Mouse (Mus musculus) C2C12 (cell line): ENCODE measurements around the gene Mmrn2. TPM values are rescaled to one million over a fixed set of nuclear protein-coding genes. Genes with fewer than 3 reads are reported as not detected.

Source experiments
- H3K27me3 ChIP-seq: one replicate; pipeline ENCODE4 v1.6.1; 2011; ENCODE audit not compliant: control insufficient read depth, insufficient read depth, insufficient read length
- H3K36me3 ChIP-seq: one replicate; pipeline ENCODE4 v1.6.1; 2011; ENCODE audit not compliant: control insufficient read depth, insufficient read depth
- H3K4me3 ChIP-seq: one replicate; pipeline ENCODE4 v1.5.1; 2011; ENCODE audit warnings: mild to moderate bottlenecking, control low read depth; ENCODE audit not compliant: poor library complexity, insufficient read depth, severe bottlenecking
- H3K79me2 ChIP-seq: one replicate; pipeline ENCODE4 v1.6.1; 2011; ENCODE audit not compliant: control insufficient read depth, insufficient read depth
- H3K79me3 ChIP-seq: one replicate; pipeline ENCODE4 v1.6.1; 2011; ENCODE audit warnings: low read depth, control low read depth
- H3ac ChIP-seq: one replicate; pipeline ENCODE3; 2011; ENCODE audit warnings: low read depth; ENCODE audit not compliant: control insufficient read depth, insufficient read length
- CEBPB ChIP-seq: IDR thresholded peaks from one replicate; pipeline ENCODE4 v1.6.1; 2011; ENCODE audit warnings: low read depth, mild to moderate bottlenecking, control low read depth, moderate library complexity
- CTCF ChIP-seq: IDR thresholded peaks from one replicate; pipeline ENCODE4 v1.5.1; 2011; ENCODE audit not compliant: control insufficient read depth, insufficient read depth, insufficient read length
- FOSL1 ChIP-seq: IDR thresholded peaks from one replicate; pipeline ENCODE4 v1.8.0; 2011; ENCODE audit warnings: mild to moderate bottlenecking, low read length; ENCODE audit not compliant: poor library complexity, insufficient read depth, severe bottlenecking
- MAX ChIP-seq: IDR thresholded peaks from one replicate; pipeline ENCODE4 v1.6.1; 2011; ENCODE audit warnings: mild to moderate bottlenecking, control low read depth
- MYOD1 ChIP-seq: IDR thresholded peaks from one replicate; pipeline ENCODE4 v1.6.1; 2011; ENCODE audit warnings: low read depth; ENCODE audit not compliant: control insufficient read depth, insufficient read length
- MYOG ChIP-seq: IDR thresholded peaks from one replicate; pipeline ENCODE4 v1.6.1; 2011; ENCODE audit not compliant: control insufficient read depth, insufficient read length; ENCODE audit errors: extremely low read depth
- USF1 ChIP-seq: IDR thresholded peaks from one replicate; pipeline ENCODE4 v1.6.1; 2011; ENCODE audit warnings: low read depth, mild to moderate bottlenecking, control low read depth, moderate library complexity
- polyA plus RNA-seq: library from polyadenylated mRNA; unstranded; fragments of >200 nt; fragmentation: generic; extraction: Trizol; gene quantifications from one replicate; pipeline ENCODE4 v1.2.1, GENCODE M21; 2012; ENCODE audit warnings: missing spikeins

Gene Mmrn2
- polyA plus RNA-seq, 1 experiment: 0.04 TPM

DNA sequence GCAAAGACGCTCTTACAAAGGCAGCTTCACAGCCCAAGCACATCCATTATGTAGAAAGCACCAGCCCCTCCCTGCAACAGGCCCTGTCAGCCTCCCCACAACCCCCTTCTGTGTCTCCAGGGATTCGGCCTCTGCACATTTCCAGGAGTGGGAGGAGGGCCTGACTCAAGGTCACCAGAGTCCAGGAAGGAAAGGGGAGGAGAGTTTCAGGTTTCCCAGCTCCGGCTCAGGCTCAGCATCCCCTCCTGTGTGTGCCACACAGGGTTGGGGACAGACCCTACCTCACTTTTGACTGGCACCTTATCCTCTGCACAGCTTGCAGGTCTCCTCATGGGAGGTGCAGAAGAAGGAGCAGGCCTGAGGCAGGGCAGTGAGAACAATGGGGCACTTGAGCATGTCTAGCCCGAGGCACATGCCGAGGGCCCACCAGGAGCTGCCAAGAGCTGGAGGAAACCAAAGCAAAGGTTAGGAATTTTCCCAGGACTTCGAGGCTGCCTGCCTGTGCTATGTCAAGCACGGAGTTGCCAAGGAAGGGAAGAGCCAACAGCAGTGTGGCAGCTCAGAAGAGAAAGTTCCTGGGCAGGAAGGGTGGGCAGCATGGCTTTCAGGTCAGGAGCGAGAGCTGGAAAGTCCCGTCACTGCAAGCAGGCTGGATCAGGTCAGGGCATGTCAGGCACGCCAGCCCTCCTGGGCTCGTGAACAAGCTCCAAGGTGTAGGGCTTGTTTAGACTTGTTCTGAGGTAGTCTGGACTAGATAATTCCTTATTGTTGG is 3.5 kb downstream of the Mmrn2 start:
- no peak overlapping the region for H3ac ChIP-seq
- TF ChIP-seq MYOG: no peak
- TF ChIP-seq CEBPB: no peak
- TF ChIP-seq USF1: no peak
- TF ChIP-seq CTCF: no peak
- no peak for TF ChIP-seq FOSL1
- no peak for TF ChIP-seq MAX
- no peak for TF ChIP-seq MYOD1
- H3K4me3 ChIP-seq: no peak overlapping the region
- no peaks in the 10 kb centered on the region for H3K79me2 ChIP-seq
- H3K36me3 ChIP-seq: no peaks in the 10 kb centered on the region
- H3K27me3 ChIP-seq: no peaks in the 10 kb centered on the region
- H3K79me3 ChIP-seq: no peaks in the 10 kb centered on the region

DNA sequence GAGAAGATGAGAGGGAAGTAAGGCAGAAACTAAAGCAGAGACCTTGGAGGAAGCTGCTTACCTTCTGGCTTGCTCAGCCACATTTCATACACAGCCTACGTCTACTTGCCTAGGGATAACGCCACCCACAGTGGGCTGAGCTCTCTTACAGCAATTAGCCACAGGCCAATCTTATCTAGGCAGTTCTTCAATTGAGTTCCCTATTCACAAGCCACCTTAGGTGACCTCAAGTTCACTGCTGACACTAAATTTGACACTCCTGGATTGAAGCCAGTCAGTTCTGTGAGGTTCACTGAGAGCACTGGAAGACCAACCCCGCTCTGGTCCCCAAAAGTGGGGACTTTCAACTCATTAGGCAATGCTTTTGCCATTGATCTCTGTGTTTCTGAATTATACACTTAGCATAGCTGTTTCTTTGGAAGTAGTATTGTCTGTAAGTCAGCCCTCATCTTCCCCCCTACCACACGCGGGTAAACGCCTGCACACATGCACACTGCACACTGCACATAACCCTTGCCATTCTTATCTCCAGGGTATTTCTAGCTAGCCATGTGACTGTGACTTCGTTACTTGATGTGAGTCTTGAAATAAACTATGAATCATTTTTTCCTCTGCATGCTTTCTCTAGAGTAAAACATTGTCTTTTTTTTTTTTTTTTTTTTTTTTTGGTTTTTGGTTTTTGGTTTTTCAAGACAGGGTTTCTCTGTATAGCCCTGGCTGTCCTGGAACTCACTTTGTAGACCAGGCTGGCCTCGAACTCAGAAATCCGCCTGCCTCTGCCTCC is 7.8 kb downstream of the Mmrn2 start:
- Histone ChIP-seq H3ac (no peak overlapping the region), H3K27me3 (no peaks in the 10 kb centered on the region), H3K79me2 (no peaks in the 10 kb centered on the region), H3K4me3 (no peak overlapping the region), H3K79me3 (no peaks in the 10 kb centered on the region), H3K36me3 (no peaks in the 10 kb centered on the region)
- TF ChIP-seq MAX: no peak
- no peak for TF ChIP-seq CTCF
- TF ChIP-seq MYOG: no peak
- TF ChIP-seq FOSL1: no peak
- no peak for TF ChIP-seq CEBPB
- TF ChIP-seq MYOD1: no peak
- TF ChIP-seq USF1: no peak

DNA sequence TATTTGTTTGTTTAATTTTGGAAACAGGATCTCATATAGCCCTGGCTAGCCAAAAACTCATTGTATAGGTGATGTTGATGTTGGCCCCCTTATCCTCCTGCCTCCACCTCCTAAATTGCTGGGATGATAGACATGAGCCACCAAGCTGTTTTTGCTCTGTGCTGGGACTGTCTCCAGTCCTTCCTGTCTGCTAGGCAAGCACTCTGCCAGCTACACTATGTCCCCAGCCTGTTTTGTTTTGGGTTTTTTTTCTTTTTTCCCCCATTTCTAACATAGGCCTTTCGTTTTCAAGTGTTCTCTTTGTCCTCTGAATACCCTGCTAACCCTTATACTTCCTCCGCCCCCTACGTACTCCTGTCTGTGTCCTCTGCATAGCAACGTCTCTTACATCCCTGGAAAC is 18.0 kb downstream of the Mmrn2 start:
- no peak overlapping the region for H3ac ChIP-seq
- H3K79me3 ChIP-seq: no peaks in the 10 kb centered on the region
- H3K79me2 ChIP-seq: no peaks in the 10 kb centered on the region
- TF ChIP-seq MAX (no peak), MYOD1 (no peak)
- no peak overlapping the region for H3K4me3 ChIP-seq
- no peaks in the 10 kb centered on the region for H3K36me3 ChIP-seq
- H3K27me3 ChIP-seq: no peaks in the 10 kb centered on the region

DNA sequence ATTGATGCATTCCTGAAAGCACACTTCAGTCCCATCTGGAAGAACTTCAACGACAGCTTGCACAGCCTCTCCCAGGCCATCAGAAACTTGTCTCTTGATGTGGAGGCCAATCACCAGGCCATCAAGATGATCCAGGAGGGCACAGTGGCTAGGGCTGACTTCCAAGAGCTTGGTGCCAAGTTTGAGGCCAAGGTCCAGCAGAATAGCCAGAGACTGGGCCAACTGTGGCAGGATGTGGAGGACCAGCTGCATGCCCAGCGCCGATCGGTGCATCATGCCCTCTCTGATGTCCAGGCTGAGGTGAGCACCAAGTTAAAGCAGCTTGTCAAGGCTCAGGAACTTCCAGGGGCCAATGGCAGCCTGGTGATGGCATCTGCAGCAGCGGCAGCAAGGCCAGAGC is 22.6 kb downstream of the Mmrn2 start:
- TF ChIP-seq USF1: no peak
- no peak for TF ChIP-seq CTCF
- no peak for TF ChIP-seq MAX
- TF ChIP-seq MYOG: no peak
- no peak for TF ChIP-seq FOSL1
- no peak for TF ChIP-seq CEBPB
- TF ChIP-seq MYOD1: no peak
- Histone ChIP-seq H3ac (no peak overlapping the region), H3K4me3 (no peak overlapping the region), H3K79me3 (no peaks in the 10 kb centered on the region), H3K36me3 (no peaks in the 10 kb centered on the region), H3K79me2 (no peaks in the 10 kb centered on the region), H3K27me3 (no peaks in the 10 kb centered on the region)

DNA sequence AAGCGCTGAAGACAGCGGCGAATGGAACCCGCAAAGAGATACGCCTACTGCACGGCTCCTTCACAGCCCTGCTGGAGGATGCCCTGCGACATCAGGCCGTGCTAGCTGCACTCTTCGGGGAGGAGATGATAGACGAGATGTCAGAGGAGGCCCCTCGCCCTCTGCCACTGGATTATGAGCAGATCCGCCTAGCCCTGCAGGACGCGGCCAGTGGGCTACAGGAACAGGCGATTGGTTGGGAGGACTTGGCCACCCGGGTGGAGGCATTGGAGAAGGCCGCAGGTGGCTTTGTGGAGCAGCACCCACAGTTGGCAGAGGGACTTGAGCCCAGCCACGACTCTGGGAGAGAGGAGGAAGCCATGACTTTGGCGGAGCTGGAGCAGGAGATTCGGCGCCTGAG is 23.6 kb downstream of the Mmrn2 start:
- Histone ChIP-seq H3K79me2 (no peaks in the 10 kb centered on the region), H3K79me3 (no peaks in the 10 kb centered on the region), H3K36me3 (no peaks in the 10 kb centered on the region), H3ac (no peak overlapping the region), H3K27me3 (no peaks in the 10 kb centered on the region), H3K4me3 (no peak overlapping the region)
- TF ChIP-seq CTCF: no peak
- TF ChIP-seq MYOD1: no peak
- no peak for TF ChIP-seq FOSL1
- no peak for TF ChIP-seq USF1
- no peak for TF ChIP-seq CEBPB
- TF ChIP-seq MAX: no peak
- no peak for TF ChIP-seq MYOG

DNA sequence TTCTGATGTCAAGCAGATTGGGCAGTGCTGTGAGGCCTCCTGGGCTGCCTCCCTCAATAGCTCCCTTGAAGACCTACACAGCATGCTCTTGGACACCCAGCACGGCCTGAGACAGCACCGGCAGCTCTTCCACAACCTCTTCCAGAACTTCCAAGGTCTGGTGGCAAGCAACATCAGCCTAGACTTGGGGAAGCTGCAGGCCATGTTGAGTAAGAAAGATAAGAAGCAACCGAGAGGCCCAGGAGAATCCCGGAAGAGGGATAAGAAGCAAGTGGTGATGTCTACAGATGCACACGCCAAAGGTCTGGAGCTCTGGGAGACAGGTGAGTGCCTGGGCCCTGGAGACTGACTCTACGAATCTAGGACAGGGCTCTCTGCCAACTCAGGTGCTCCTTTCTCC is 24.0 kb downstream of the Mmrn2 start:
- H3K36me3 ChIP-seq: peaks cover under 1% of the 10 kb centered on the region

More for the DNA sequence above, 24.0 kb downstream of the Mmrn2 start:
- no peaks in the 10 kb centered on the region for H3K79me3 ChIP-seq
- TF ChIP-seq FOSL1: no peak
- no peak for TF ChIP-seq MYOD1
- TF ChIP-seq MYOG: no peak
- TF ChIP-seq MAX: no peak
- no peaks in the 10 kb centered on the region for H3K27me3 ChIP-seq
- H3ac ChIP-seq: no peak overlapping the region
- no peaks in the 10 kb centered on the region for H3K79me2 ChIP-seq
- no peak overlapping the region for H3K4me3 ChIP-seq
